In genomic region chr2:35199971-35200897, GRCm38 (mm10) we compare ENCODE assay signal across 8 mouse cellular contexts. TPM values are rescaled to one million over a fixed set of nuclear protein-coding genes. Genes with fewer than 3 reads are reported as not detected.
DNase-seq lines count a peak whose midpoint lies in the region; ATAC-seq and TF ChIP-seq lines count a peak whose summit lies in the region.

No protein-coding gene starts in this region.

- H3K9ac ChIP-seq in intestine, embryonic 16.5 days (ENCODE audit: low read depth, low read length), result peak overlapping the region; percentile 99
- H3K9ac ChIP-seq in midbrain, postnatal 0 days (replicated peaks; ENCODE audit: low read length, poor library complexity, severe bottlenecking), result peak overlapping the region; percentile 100

- DNase-seq in urinary bladder, adult 2 months (ENCODE audit: low spot score), result peak; percentile 62
- no peak for DNase-seq in urinary bladder, postnatal 10 days (ENCODE audit: low spot score)
- peak; percentile 45 for DNase-seq in gastrocnemius, postnatal 14 days
- DNase-seq in liver, result peak; percentile 61
- DNase-seq in midbrain, postnatal 0 days (ENCODE audit: low spot score), result no peak

- peak overlapping the region; percentile 94 for H3K27ac ChIP-seq in cortical plate, adult 2 months (ENCODE audit: insufficient read depth, low read length)
- H3K27ac ChIP-seq in intestine, embryonic 16.5 days (ENCODE audit: low read length), result peak overlapping the region; percentile 92
- H3K27ac ChIP-seq in midbrain, postnatal 0 days (ENCODE audit: low read depth, low read length), result peak overlapping the region; percentile 98
- H3K27ac ChIP-seq in testis, adult 2 months (ENCODE audit: control insufficient read depth, insufficient read depth, low read depth, low read length), result peak overlapping the region; percentile 99

- TF ChIP-seq CTCF in cortical plate, adult 2 months (IDR thresholded peaks at IDR 0.05; ENCODE audit: extremely low read depth, insufficient read depth, low read length), result no peak
- TF ChIP-seq CTCF in midbrain, postnatal 0 days (IDR thresholded peaks at IDR 0.05), result no peak
- TF ChIP-seq CTCF in testis, adult 2 months (IDR thresholded peaks at IDR 0.05; ENCODE audit: control insufficient read depth, insufficient read depth, insufficient replicate concordance, low read depth, low read length), result no peak

- no peak for TF ChIP-seq POLR2A in cortical plate, adult 2 months (IDR thresholded peaks at IDR 0.05; ENCODE audit: extremely low read depth, insufficient read depth, low read length)
- TF ChIP-seq POLR2A in testis, adult 2 months (IDR thresholded peaks at IDR 0.05; ENCODE audit: control insufficient read depth, low read depth, low read length), result no peak

- no peaks in the 10 kb centered on the region for H3K36me3 ChIP-seq in intestine, embryonic 16.5 days (ENCODE audit: control insufficient read depth, insufficient read depth, low read length)
- no peaks in the 10 kb centered on the region for H3K36me3 ChIP-seq in midbrain, postnatal 0 days (ENCODE audit: insufficient read depth, low read length)
- no peaks in the 10 kb centered on the region for H3K36me3 ChIP-seq in testis, adult 2 months (ENCODE audit: control insufficient read depth, insufficient read depth, low read length)

- ATAC-seq in intestine, embryonic 16.5 days, result peak; percentile 88
- ATAC-seq in midbrain, postnatal 0 days (ENCODE audit: low FRiP score), result peak; percentile 78

- intact Hi-C loops in gastrocnemius, postnatal 14 days (cut with DNase I; ENCODE audit: low total_unique reads), result no loop called here

- H3K9me3 ChIP-seq in intestine, embryonic 16.5 days (ENCODE audit: control insufficient read depth, low read length), result no peaks in the 10 kb centered on the region
- no peaks in the 10 kb centered on the region for H3K9me3 ChIP-seq in midbrain, postnatal 0 days (ENCODE audit: low read length)

- no peaks in the 10 kb centered on the region for H3K27me3 ChIP-seq in intestine, embryonic 16.5 days (replicated peaks; ENCODE audit: control insufficient read depth, insufficient read depth, low read length)
- H3K27me3 ChIP-seq in midbrain, postnatal 0 days (ENCODE audit: insufficient read depth, low read length), result no peaks in the 10 kb centered on the region
- H3K27me3 ChIP-seq in testis, adult 2 months (ENCODE audit: control insufficient read depth, insufficient read depth, low read length), result no peaks in the 10 kb centered on the region

- H3K4me1 ChIP-seq in cortical plate, adult 2 months (ENCODE audit: control insufficient read depth, insufficient read depth, low read length), result peaks cover 6% of the 10 kb centered on the region
- peaks cover 10% of the 10 kb centered on the region for H3K4me1 ChIP-seq in intestine, embryonic 16.5 days (ENCODE audit: control insufficient read depth, insufficient read depth, low read length)
- H3K4me1 ChIP-seq in midbrain, postnatal 0 days (ENCODE audit: insufficient read depth, low read length), result peaks cover 2% of the 10 kb centered on the region; the same call in 1 of the 2 replicates
- peaks cover 4% of the 10 kb centered on the region for H3K4me1 ChIP-seq in testis, adult 2 months (ENCODE audit: control insufficient read depth, insufficient read depth, low read length)

- H3K4me2 ChIP-seq in intestine, embryonic 16.5 days (ENCODE audit: low read depth, low read length), result peak overlapping the region; percentile 87
- peak overlapping the region; percentile 78 for H3K4me2 ChIP-seq in midbrain, postnatal 0 days (ENCODE audit: low read depth, low read length, poor library complexity, severe bottlenecking)

- peak overlapping the region; percentile 38 for H3K4me3 ChIP-seq in cortical plate, adult 2 months (ENCODE audit: insufficient read depth, low read length)
- H3K4me3 ChIP-seq in intestine, embryonic 16.5 days (ENCODE audit: low read length), result peak overlapping the region; percentile 100
- H3K4me3 ChIP-seq in midbrain, postnatal 0 days (ENCODE audit: low read depth, low read length), result peak overlapping the region; percentile 100
- H3K4me3 ChIP-seq in testis, adult 2 months (ENCODE audit: control insufficient read depth, low read depth, low read length), result peak overlapping the region; percentile 100

- WGBS in intestine, embryonic 16.5 days, result under 1% methylated on average over 84 of the region's 90 CpGs
- WGBS in midbrain, postnatal 0 days, result under 1% methylated on average over 80 of the region's 90 CpGs

RNA-seq across cellular contexts. Expression of gene Rab14, which starts 0.7 kb away (rescaled TPM):
- polyA plus RNA-seq in urinary bladder, adult 2 months (2012; rRNA removed), result 132 and 145 TPM in 2 replicates
- 166 and 169 TPM in 2 replicates for polyA plus RNA-seq in cortical plate, adult 2 months (2012; rRNA removed)
- total RNA-seq in gastrocnemius, postnatal 14 days (2021), result 10 to 100 TPM; 76.7 to 79.5 TPM
- 343 and 359 TPM in 2 replicates for polyA plus RNA-seq in intestine, embryonic 16.5 days (2015; fragmentation: Nextera tagmentation; extraction: Ambion mirVana)
- 65.3 and 122 TPM in 2 replicates for total RNA-seq in midbrain, postnatal 0 days (2014; rRNA removed)
- 458 and 504 TPM in 2 replicates for polyA plus RNA-seq in midbrain, postnatal 0 days (2015; fragmentation: Nextera tagmentation; extraction: Ambion mirVana)
- polyA plus RNA-seq in testis, adult 2 months (2012; rRNA removed), result 20.1 and 28.9 TPM in 2 replicates

RNA-seq across cellular contexts. Expression of gene Gsn, which starts 55.9 kb away (rescaled TPM):
- polyA plus RNA-seq in urinary bladder, adult 2 months (2012; rRNA removed), result 4,184 and 4,255 TPM in 2 replicates
- 96.0 and 134 TPM in 2 replicates for polyA plus RNA-seq in cortical plate, adult 2 months (2012; rRNA removed)
- total RNA-seq in gastrocnemius, postnatal 14 days (2021), result 100 to 1,000 TPM; 177 to 231 TPM
- 177 TPM in 2 replicates for polyA plus RNA-seq in intestine, embryonic 16.5 days (2015; fragmentation: Nextera tagmentation; extraction: Ambion mirVana)
- total RNA-seq in midbrain, postnatal 0 days (2014; rRNA removed), result 23.4 and 39.1 TPM in 2 replicates
- polyA plus RNA-seq in midbrain, postnatal 0 days (2015; fragmentation: Nextera tagmentation; extraction: Ambion mirVana), result 26.2 and 28.5 TPM in 2 replicates
- 49.9 and 88.6 TPM in 2 replicates for polyA plus RNA-seq in testis, adult 2 months (2012; rRNA removed)

Comparison
In these comparisons a context has a peak if more than half of its experiments do, and no peak if none do; other contexts are left out.
1. DNase-seq: peak in urinary bladder, adult 2 months (single experiment), gastrocnemius, postnatal 14 days (single experiment) and liver (single experiment); none in urinary bladder, postnatal 10 days (single experiment) and midbrain, postnatal 0 days (single experiment).
2. H3K4me3 ChIP-seq: peak in every context shown above with its lines; median percentile 100 in intestine, embryonic 16.5 days; 100 in midbrain, postnatal 0 days; 100 in testis, adult 2 months; 38 in cortical plate, adult 2 months.
3. RNA of gene Gsn, which starts 55.9 kb away (polyA plus RNA-seq): 4,184 to 4,255 TPM in urinary bladder, adult 2 months; 177 TPM in intestine, embryonic 16.5 days, 96.0 to 134 TPM in cortical plate, adult 2 months, 49.9 to 88.6 TPM in testis, adult 2 months and 26.2 to 28.5 TPM in midbrain, postnatal 0 days; every median in the first group is over 10 times any median in the second.
4. Peak in every context shown above with its lines, with median percentiles within 50 percentile points of each other: H3K27ac ChIP-seq.